10 mouse cellular contexts compared by ENCODE assay signal in the genomic region with DNA sequence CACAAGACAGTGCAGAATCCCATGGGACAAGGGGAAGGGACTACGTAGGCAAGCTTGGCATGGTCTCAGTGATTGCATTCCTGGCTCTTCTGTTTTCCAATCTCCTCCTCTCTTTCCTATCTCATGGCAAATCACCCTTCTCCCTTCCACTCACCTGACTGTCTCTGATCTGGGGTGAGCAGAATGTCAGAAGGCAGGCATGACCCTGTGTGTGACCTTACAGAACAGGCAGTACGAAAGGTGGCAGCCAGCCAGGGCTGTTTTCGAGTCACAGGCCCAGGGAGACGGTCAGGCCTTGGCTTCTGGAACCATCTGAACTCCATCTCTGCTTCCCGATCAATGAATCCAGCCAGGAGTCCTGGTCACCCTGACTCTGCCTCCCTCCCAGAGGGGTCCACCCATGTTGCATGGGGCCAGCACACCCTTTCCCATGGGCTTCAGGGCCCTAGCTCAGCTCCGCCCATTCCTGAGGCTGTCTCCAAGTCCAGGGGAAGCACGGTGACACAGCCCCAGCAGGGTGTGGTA.
DNase-seq lines count a peak whose midpoint lies in the region; ATAC-seq lines count a peak whose summit lies in the region.
"Had no signal": no experiment of that assay in that cellular context is flagged by ENCODE, and none has a peak within 500 bp of the region (broad histone marks: within the 10 kb centered on the region; RNA-seq: fewer than 3 reads in every experiment).

No protein-coding gene starts in this region.

- no peak overlapping the region for H3K4me2 ChIP-seq in liver, embryonic 16.5 days (ENCODE audit: low read depth, low read length)
- H3K4me2 ChIP-seq in hindbrain, embryonic 16.5 days (ENCODE audit: low read length), result no peak overlapping the region

- peak; percentile 74 for ATAC-seq in liver, embryonic 16.5 days (ENCODE audit: low read depth)
- ATAC-seq in hindbrain, embryonic 16.5 days, result no peak

- no peaks in the 10 kb centered on the region for H3K36me3 ChIP-seq in liver, embryonic 16.5 days (ENCODE audit: control insufficient read depth, insufficient read depth)
- H3K36me3 ChIP-seq in hindbrain, embryonic 16.5 days (ENCODE audit: control insufficient read depth, insufficient read depth, low read length), result no peaks in the 10 kb centered on the region

- intact Hi-C loops in heart, postnatal 36 days (cut with DNase I), result no loop called here

- 56% methylated on average over 7 of the region's 7 CpGs for WGBS in liver, embryonic 16.5 days (ENCODE audit: insufficient replicate concordance)
- WGBS in hindbrain, embryonic 16.5 days, result 75% methylated on average over 7 of the region's 7 CpGs

- H3K9ac ChIP-seq in liver, embryonic 16.5 days (ENCODE audit: low read depth, low read length), result no peak overlapping the region
- H3K9ac ChIP-seq in hindbrain, embryonic 16.5 days (ENCODE audit: low read depth, low read length), result no peak overlapping the region
- H3K9ac ChIP-seq: forebrain, postnatal 0 days had no signal

- no peak overlapping the region for H3K27ac ChIP-seq in liver, embryonic 16.5 days (ENCODE audit: low read length)
- no peak overlapping the region for H3K27ac ChIP-seq in hindbrain, embryonic 16.5 days (ENCODE audit: low read depth, low read length)

- DNase-seq in adrenal gland, adult (ENCODE audit: inconsistent age in 2 of 2, low spot score in 1 of 2), result peak; percentile 80 to 94
- DNase-seq in adrenal gland, postnatal 36 days, result peak; percentile 83 to 88
- peak; percentile 66 to 72 for DNase-seq in heart, postnatal 36 days
- no peak for DNase-seq in layer of hippocampus, postnatal 10 days (ENCODE audit: low spot score in 2 of 2)
- no peak for DNase-seq in right cerebral cortex, postnatal 25 days
- DNase-seq in right cerebral cortex, postnatal 14 days, result no peak
- DNase-seq: forebrain, postnatal 0 days had no signal

- H3K4me1 ChIP-seq in liver, embryonic 16.5 days (ENCODE audit: control insufficient read depth, low read depth, low read length), result no peaks in the 10 kb centered on the region; the same call in 1 of the 2 replicates
- no peaks in the 10 kb centered on the region for H3K4me1 ChIP-seq in hindbrain, embryonic 16.5 days (ENCODE audit: control insufficient read depth, insufficient read depth, low read depth, low read length)

- no peak overlapping the region for H3K4me3 ChIP-seq in liver, embryonic 16.5 days (ENCODE audit: low read depth, low read length)
- H3K4me3 ChIP-seq in hindbrain, embryonic 16.5 days (ENCODE audit: low read length), result no peak overlapping the region
- H3K4me3 ChIP-seq: myocyte had no signal

- H3K9me3 ChIP-seq in liver, embryonic 16.5 days (replicated peaks; ENCODE audit: control insufficient read depth, low read length), result no peaks in the 10 kb centered on the region
- H3K9me3 ChIP-seq in hindbrain, embryonic 16.5 days (ENCODE audit: control insufficient read depth, low read length), result no peaks in the 10 kb centered on the region

- no peaks in the 10 kb centered on the region for H3K27me3 ChIP-seq in liver, embryonic 16.5 days (ENCODE audit: control insufficient read depth, insufficient read depth, low read depth, low read length)
- no peaks in the 10 kb centered on the region for H3K27me3 ChIP-seq in hindbrain, embryonic 16.5 days (replicated peaks; ENCODE audit: control insufficient read depth, insufficient read depth, low read length)

Comparison
In these comparisons a context has a peak if more than half of its experiments do, and no peak if none do; other contexts are left out.
1. DNase-seq: peak in adrenal gland, adult (2 of 2), adrenal gland, postnatal 36 days (2 of 2) and heart, postnatal 36 days (2 of 2); none in layer of hippocampus, postnatal 10 days (0 of 2), right cerebral cortex, postnatal 25 days (single experiment) and right cerebral cortex, postnatal 14 days (single experiment).